Mouse (Mus musculus) adrenal gland, adult (tissue): Measurements from ENCODE around the gene Maff.

Experiments
- DNase-seq, 2 experiments: peaks; one replicate each; pipeline ENCODE4 v3.0.0; 2022 to 2023; ENCODE audit warnings: low spot score in 1 of 2; ENCODE audit not compliant: inconsistent age in 2 of 2

Gene Maff

DNA sequence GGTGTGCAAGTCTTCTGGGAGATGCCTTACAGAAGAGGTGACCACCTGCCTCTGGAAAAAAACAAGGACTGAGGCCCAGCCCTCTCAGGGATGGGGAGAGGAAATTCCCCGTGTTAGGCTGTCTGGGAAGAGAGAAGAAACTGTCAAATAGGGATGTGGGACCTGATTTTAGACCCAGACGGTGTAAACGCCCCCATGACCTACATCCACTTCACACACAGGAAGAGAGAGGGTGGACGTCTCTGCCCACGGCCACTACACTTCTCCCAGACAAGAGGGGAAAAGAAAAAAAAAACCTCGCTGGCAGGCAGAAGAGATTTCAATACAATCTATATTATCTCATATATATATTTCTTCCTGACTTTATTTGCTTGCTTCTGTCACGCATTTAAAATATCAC lies 13.9 kb downstream of the Maff start:
- DNase-seq = no peak

GRCm38 (mm10) chr15:79361023-79361422 lies 14.6 kb downstream of the Maff start:
- no peak for DNase-seq

GRCm38 (mm10) chr15:79364120-79364519 lies 17.7 kb downstream of the Maff start:
- DNase-seq = no peak

DNA sequence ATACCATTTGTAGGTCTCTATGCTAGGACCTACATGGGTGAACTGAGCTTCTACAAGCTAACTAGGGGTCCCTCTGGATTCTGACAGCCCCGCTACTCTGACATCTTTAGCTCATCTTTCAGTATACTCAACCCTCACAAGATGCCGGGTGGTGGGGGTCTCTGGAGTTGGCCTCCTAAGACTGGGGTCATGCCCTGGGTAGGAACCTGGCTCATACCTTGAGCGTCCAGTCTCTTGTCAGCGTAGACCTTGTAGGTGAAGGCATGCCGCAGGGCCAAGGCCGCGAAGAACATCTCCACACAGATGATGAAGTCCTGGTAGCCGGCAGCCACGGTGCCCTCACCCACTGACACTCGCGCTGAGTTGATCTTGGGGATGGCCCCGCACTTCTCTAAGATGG lies 18.6 kb downstream of the Maff start:
- DNase-seq = no peak

DNA sequence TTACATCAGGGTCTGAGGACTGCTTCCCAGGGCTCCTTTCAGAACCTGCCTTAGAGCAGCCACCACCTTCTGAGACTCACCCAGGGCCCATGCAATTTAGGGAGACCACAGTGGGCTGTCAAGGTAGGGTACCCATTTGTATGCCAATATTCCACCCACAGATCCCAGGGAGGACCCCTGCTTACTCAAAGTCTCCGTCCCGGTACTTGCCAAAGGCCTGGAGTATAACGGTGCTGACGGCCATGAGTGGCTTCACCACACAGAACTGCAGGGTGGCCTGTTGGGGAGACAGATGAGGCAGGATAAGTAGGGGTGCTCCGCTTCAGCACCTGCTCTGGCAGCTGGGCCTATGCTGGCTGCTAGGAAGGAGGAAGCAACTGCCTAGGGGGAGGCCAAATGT lies 20.0 kb downstream of the Maff start:
- DNase-seq = no peak

DNA sequence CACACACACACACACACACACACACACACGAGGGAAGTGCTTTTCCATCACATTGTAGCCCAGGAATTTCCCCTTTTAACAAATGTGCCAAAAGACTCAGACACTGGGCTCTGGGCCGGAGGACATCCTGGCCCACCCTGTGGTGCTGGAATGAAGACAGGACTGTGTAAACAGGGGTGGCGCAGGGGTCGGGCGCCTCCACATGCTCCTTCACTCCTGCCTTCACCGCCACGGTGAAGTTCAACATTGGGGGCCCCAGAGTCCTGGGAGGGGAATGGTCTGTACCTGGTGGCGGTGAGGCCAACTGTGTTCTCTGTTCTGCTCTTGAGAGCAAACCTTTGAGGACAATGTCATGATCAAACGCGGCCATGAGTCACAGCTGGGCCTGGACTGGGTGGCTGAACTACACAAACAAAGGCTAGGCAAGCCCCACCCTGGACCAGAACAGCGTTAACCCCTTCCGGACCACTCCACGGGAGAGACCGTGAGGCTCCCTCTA lies 21.9 kb downstream of the Maff start:
- peak; percentile 56 to 82 for DNase-seq

- DNase-seq = no peak
These were observed 22.5 kb downstream of the Maff start for GRCm38 (mm10) chr15:79368861-79369440.

DNA sequence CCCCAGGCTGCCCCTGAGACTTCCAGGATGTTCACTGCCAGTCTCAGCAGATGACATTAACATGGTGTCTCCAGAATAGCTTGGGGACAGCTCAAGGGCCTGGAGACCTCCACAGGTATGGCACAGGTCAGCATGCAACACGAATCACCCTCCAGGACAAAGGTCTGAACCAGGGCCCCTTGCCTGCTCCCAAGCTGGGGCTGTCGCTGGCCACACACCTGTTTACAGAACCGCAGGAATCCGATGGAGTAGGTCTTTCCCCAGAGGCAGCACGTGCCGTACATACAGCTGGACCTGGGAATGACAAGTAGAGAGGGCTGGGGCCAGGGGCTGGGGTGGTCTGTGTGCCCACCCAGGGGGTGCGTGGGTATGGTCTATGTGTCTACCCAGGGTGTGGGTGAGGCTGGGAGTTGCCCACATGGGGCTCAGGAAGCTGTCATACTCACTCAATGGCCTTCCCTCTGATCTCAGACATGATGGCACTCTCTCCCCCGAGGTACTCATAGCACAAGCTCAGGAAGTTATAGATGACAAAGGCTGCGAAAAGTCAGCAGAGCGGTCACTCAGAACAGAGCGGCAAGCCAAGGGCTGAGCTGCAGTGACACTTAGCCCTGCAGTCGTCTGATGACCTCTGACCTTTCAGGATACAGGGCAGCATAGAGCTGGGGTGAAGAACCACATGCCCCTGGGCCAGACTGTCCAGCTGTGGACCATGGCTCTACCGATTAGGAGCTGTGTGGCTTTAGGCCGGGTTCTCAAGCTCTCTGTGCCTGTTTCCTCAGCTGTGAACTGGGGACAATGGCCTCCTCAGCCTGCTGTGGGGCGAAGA lies 23.2 kb downstream of the Maff start:
- DNase-seq = no peak

DNA sequence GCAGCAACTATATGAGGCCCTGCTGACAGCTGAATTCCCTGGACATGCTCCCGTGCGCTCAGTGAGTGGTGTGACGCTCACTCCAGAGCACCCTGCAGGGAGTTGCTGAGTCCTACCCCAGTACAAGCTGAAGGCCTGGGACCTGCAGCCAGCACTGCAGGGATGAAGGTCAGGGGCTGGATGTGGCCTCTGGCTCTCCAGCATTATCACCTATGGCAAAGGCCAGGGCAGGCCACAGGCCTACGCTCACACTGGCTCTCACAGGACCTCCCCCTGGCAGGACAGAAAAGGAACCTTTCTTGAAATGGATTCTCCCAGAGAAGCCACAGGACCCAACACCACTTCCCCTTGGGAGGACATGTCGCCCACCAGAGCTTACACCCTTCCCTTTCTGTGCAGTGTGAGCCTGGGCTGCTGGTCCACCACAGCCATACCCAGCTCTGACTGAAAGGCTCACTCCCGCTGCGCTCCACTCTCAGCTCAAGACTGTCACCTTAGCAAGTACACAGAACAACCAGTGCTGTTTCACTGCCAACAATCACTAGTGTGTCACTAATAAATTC lies 23.9 kb downstream of the Maff start:
- no peak for DNase-seq

GRCm38 (mm10) chr15:79374760-79375159 lies 28.3 kb downstream of the Maff start:
- DNase-seq = no peak

DNA sequence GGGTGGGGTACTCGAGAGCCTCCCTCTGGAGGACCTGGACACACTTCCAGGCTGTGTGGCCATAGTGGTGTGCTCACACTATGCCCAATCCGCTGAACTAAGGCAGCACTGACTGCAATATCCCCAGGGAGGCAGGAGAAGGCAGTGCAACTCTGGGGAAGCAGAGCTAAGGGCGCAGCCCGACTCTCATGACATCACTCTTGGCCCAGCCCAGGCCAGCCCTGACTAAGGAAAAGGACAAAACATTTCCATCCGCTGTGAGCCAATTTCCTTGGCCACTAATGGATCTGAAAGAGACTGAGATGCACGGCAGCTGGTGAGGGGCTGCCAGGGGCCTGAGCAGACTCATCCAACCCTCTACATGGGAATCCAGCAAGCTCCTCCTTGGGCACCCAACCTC lies 31.3 kb downstream of the Maff start:
- DNase-seq = peak; percentile 76 to 82

- no peak for DNase-seq
These were observed 32.2 kb downstream of the Maff start for GRCm38 (mm10) chr15:79378608-79379007.

DNA sequence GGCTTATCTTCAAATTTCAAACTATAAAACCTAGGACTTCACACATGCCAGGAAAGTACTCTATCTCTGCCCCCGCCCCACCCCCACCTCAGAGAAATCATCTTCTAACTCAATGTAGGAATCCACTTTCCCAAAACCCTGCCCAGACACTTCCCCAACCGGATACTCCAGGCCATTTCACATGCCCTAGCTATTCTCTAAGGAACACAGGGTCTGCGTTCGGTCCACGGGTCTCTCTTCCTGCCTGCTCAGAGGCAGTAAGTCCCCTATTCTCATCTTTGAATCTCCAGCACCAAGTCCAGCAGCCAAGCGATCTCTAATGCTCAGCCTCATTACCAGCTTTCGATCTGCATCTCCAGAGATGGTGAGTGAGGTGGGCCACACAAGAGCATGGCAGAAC lies 33.2 kb downstream of the Maff start:
- DNase-seq = no peak

DNA sequence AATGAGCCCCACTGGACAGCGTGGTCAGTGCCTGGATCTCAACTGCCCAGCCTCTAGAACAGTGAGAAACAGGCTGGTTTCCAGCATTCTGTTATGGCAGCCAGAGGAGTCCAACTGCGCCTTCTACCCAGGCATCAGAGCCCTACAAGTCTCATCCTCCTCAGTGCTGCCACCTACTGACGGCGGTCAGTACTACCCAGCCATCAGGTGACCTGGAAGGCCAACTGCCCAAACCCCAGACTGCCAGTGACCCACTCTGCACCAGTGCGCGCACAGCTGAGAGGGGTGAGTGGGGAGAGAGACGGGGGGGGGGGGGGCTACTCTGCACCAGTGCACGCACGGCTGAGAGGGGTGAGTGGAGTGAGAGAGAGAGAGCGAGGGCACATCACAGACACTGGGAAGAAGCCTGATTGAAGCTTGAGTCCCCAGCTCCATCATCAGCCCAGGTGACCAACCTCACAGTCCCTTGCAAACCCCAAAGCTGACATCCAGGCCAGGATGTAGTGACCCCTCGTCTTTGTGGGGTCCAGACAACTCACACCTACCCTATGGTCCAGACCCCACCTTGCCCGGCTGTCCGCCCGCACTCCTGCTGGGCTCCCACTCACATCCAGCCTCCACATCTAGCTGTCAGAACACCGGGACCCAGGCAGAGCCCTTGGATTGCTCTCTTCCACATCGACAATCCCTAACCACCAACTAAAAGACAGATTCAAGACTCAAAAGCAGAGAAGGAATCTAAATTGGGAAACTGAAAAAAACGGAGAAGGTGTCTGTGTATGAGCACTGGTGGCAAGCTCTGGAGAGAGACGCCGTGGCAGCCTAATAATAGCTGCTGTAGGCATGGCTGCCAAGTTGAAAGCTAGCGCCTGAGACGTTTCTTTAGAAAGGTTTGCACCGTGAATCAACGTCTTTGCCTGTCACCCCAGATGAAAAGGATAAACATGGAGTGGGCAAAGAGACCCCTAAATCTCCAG lies 34.3 kb downstream of the Maff start:
- peak; percentile 60 to 88 for DNase-seq

- no peak for DNase-seq
These were observed 35.2 kb downstream of the Maff start for GRCm38 (mm10) chr15:79381644-79382043.

DNA sequence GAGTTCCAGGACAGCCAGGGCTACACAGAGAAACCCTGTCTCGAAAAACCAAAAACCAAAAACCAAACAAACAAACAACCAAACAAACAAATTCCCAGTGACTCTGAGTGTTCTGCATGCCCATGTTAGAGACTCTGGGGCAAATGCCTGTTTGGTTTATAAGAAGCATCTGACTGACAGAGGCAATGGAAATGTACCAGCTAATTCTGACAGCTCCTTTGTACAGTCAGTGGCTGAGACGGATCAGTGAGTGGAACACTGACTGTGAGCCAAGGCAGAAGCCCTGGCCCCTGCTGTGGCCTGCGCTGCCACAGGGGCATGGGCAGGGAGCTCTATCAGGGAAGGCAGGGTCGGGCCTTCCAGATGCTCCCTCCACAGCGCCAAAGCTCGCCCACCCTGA lies 40.7 kb downstream of the Maff start:
- no peak for DNase-seq

GRCm38 (mm10) chr15:79387611-79388010 lies 41.2 kb downstream of the Maff start:
- DNase-seq = no peak

DNA sequence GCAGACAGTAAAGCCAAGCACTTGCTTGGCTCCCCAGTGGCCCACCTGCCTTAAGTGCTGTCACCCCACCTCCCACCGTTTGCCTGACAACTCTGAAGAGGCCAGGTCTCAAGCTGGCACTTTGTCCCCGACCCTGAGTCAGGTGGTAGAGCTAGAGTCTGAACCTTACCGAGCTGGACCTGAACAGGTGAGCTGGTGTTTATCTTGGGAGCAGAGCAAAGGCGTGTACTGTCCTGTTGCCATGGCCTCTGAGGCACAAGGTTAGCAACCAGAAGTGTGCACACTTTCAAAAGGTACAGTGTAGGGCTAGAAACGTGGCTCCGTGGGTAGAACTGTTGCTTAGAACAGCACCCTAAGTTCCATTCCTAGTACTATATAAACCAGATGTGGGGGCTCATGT lies 41.8 kb downstream of the Maff start:
- no peak for DNase-seq

DNA sequence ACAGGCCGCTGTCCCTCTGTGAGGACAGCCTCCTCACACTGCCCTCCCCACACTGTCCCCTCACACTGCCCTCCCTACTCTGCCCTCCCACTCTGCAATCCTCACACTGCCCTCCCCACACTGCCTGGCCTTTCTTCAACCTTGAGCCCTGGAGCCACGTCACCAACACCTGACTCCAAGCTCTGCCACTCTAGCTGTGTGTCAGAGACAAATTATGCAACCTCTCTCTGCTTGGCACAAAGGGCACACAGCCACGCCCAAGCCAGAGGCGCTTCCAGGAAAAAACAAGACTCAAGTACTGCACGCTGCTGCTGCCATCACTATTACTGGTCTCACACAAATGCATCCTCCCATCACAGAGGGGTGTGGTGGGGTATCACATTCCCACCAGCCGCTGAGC lies 44.0 kb downstream of the Maff start:
- peak; percentile 86 to 91 for DNase-seq

DNA sequence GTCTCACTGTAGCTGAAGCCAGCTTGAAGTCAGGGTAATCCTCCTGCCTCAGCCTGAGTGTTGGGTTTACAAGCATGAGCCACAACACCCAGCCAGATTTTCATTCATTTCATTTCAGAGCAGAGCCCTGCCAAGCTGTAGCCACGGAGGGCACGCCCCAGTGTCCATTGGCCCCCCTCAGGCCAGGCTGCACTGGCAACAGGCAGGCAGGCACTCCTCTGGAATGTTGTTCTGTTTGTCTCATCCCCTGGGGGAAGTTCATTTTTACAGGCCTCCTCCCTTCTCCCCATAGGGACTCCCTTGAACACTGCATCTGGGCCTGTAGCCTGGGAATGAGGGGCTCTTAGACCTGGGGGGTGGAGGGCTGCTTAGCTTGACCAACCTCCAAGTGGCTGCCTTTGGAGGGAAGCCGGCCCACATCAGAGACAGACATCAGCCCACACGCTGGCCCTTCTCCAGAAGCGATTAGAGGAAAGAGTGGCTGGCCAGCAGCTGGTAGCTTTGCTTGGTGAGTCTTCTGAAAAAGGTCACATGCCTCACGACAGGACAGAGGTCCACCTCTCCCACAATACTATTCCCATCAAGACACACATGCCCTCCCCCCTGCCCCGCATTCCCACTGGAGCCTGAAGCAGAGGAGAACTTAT lies 45.1 kb downstream of the Maff start:
- DNase-seq = peak; percentile 79 to 90

DNA sequence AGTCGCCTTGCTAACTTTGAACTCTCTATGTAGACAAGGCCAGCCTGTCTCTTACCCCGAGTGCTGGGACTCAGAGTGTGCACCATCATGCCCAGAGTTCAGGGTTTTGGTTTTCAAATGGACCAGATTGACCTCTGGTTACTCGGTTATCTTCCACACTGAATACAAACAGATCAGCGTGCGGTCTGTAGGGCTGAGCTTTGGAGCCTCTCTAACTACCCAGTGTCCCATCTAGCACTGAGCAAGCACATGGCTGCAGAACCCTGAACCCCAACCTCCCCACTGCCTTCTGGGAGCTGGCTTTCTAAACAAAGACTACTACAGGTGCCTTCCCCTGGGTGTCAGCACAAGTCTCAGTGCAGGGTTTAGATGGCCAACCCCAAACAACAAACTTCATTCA lies 46.1 kb downstream of the Maff start:
- no peak for DNase-seq
